Mouse (Mus musculus): ENCODE results near the gene Icam2. TPM values are rescaled to one million over a fixed set of nuclear protein-coding genes. Genes with fewer than 3 reads are reported as not detected.

The Icam2 gene
- polyA plus RNA-seq, 1 experiment = 82.6 TPM

DNA sequence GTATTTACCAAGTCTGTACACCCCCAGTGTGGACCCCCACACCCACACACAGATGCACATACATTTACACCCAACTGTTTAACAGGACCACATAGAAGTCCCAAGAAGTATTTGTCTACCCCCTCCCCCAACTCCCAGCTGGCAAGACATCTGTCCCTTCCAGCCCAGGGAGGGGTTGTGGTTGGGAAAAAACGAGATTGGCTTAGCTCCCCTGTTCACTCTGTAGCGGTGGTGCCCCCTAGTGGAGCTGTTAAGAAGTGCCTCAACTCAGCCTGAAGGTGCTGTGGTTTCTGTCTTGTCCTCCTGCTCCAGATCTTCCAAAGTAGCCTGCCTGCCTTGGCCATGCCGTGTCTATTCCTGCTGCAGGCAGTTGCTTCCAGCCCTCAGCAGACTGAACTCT lies 21.6 kb downstream of the Icam2 start:
- Histone ChIP-seq H3K27me3 (ENCODE audit: control insufficient read depth, insufficient read depth, low read length) (no peaks in the 10 kb centered on the region), H3K4me3 (ENCODE audit: extremely low read depth, insufficient read depth, insufficient read length) (no peak overlapping the region)
- 4% methylated on average over 3 of the region's 3 CpGs for WGBS

DNA sequence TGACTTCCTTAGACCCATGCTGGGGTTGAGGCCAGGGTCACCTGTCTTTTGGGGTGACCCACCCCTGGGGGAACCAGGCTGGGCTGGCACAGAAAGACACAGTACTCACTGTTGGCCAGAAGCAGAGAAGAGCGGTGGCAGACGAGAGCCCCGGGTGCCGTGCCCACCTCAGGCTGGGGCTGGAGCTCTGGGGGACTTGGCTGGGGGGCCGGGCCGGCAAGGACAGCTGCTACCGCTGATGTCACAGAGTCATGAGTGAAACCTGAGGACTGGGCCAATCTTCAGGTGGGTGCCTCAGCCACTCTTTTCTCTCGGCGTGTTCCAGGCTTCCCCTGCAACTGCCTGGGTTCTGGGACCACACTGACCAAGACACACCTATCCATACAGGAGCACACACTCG lies 22.5 kb downstream of the Icam2 start, which contains the start of gene Prr29:
TSS of gene Prr29 (plus strand) at position 107 of the 400 bp plus-strand sequence.
- Histone ChIP-seq H3K36me3 (ENCODE audit: control insufficient read depth, insufficient read depth, low read length) (no peaks in the 10 kb centered on the region), H3K4me1 (ENCODE audit: control insufficient read depth, insufficient read depth, insufficient read length) (no peaks in the 10 kb centered on the region), H3K27me3 (ENCODE audit: control insufficient read depth, insufficient read depth, low read length) (no peaks in the 10 kb centered on the region), H3K4me3 (ENCODE audit: extremely low read depth, insufficient read depth, insufficient read length) (no peak within 1 kb of the TSS), H3K27ac (ENCODE audit: insufficient read depth, low read length) (no peak within 1 kb of the TSS)
- no peak for DNase-seq (ENCODE audit: low read depth in 1 of 2, low spot score in 2 of 2)
- TF ChIP-seq POLR2A (IDR thresholded peaks at IDR 0.05; ENCODE audit: low read depth, low read length) (no peak), CTCF (IDR thresholded peaks at IDR 0.05; ENCODE audit: extremely low read depth, insufficient read depth, insufficient read length, insufficient replicate concordance) (no peak)
- 77% methylated on average over 10 of the region's 10 CpGs for WGBS

More for the DNA sequence above, 21.6 kb downstream of the Icam2 start:
- no peak for TF ChIP-seq POLR2A (IDR thresholded peaks at IDR 0.05; ENCODE audit: low read depth, low read length)
- TF ChIP-seq CTCF (IDR thresholded peaks at IDR 0.05; ENCODE audit: extremely low read depth, insufficient read depth, insufficient read length, insufficient replicate concordance) = peak; percentile 84; the same call in 1 of the 2 replicates
- DNase-seq (ENCODE audit: low read depth in 1 of 2, low spot score in 2 of 2) = peak in 1 of 2 experiments; percentile 73
- Histone ChIP-seq H3K36me3 (ENCODE audit: control insufficient read depth, insufficient read depth, low read length) (no peaks in the 10 kb centered on the region), H3K27ac (ENCODE audit: insufficient read depth, low read length) (no peak overlapping the region), H3K4me1 (ENCODE audit: control insufficient read depth, insufficient read depth, insufficient read length) (no peaks in the 10 kb centered on the region)

DNA sequence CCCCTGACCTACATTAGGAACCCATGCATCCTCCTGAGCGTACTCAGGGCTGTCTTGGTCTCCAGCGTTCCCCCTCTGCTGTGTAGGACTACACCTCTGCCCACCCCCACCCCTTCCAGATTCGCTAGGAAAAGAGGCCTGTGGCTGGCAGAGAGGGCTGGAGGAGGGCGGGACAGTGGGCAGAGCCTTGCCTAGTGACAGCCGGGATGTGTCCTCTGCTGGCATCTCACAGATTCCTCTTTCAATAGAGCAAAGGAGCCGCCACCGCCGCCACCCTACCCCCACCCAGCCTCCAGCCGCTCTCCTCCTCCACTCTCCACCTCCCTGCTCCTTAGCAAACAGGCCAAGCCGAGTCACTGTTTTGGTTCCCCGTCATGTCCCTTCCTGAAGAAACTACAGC lies 23.2 kb downstream of the Icam2 start:
- no peaks in the 10 kb centered on the region for H3K4me1 ChIP-seq (ENCODE audit: control insufficient read depth, insufficient read depth, insufficient read length)
- no peak overlapping the region for H3K4me3 ChIP-seq (ENCODE audit: extremely low read depth, insufficient read depth, insufficient read length)
- no peak for DNase-seq (ENCODE audit: low read depth in 1 of 2, low spot score in 2 of 2)
- no peaks in the 10 kb centered on the region for H3K36me3 ChIP-seq (ENCODE audit: control insufficient read depth, insufficient read depth, low read length)
- whole genome bisulfite sequencing = 46% methylated on average over 11 of the region's 11 CpGs
- TF ChIP-seq CTCF (IDR thresholded peaks at IDR 0.05; ENCODE audit: extremely low read depth, insufficient read depth, insufficient read length, insufficient replicate concordance) (no peak), POLR2A (IDR thresholded peaks at IDR 0.05; ENCODE audit: low read depth, low read length) (no peak)
- no peaks in the 10 kb centered on the region for H3K27me3 ChIP-seq (ENCODE audit: control insufficient read depth, insufficient read depth, low read length)
- no peak overlapping the region for H3K27ac ChIP-seq (ENCODE audit: insufficient read depth, low read length)

DNA sequence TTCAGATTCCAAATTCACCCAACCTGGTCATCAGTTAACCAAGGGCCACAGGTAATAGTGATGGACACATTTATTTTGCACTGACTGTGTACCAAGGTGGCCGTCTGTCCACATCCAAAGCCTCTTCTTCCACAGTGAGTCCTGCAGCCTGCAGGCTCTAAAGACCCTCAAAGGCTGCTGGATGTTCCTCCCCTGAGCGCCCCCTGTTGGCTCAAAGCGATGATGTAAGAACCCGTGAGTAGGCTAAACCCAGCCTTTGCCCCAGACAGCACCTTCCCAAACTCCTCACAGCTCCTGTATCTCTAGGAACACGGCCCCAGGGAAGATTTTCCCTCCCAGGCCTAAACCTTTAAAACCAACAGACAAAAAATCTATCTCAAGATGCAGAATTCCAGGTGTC lies 28.5 kb downstream of the Icam2 start:
- Histone ChIP-seq H3K27me3 (ENCODE audit: control insufficient read depth, insufficient read depth, low read length) (no peaks in the 10 kb centered on the region), H3K4me1 (ENCODE audit: control insufficient read depth, insufficient read depth, insufficient read length) (peaks cover 12% of the 10 kb centered on the region), H3K4me3 (ENCODE audit: extremely low read depth, insufficient read depth, insufficient read length) (no peak overlapping the region), H3K27ac (ENCODE audit: insufficient read depth, low read length) (no peak overlapping the region), H3K36me3 (ENCODE audit: control insufficient read depth, insufficient read depth, low read length) (no peaks in the 10 kb centered on the region)
- TF ChIP-seq POLR2A (IDR thresholded peaks at IDR 0.05; ENCODE audit: low read depth, low read length) (no peak), CTCF (IDR thresholded peaks at IDR 0.05; ENCODE audit: extremely low read depth, insufficient read depth, insufficient read length, insufficient replicate concordance) (peak; percentile 44; the same call in 1 of the 2 replicates)
- DNase-seq (ENCODE audit: low read depth in 1 of 2, low spot score in 2 of 2) = peak; percentile 17 to 34
- WGBS = 25% methylated on average over 5 of the region's 5 CpGs

DNA sequence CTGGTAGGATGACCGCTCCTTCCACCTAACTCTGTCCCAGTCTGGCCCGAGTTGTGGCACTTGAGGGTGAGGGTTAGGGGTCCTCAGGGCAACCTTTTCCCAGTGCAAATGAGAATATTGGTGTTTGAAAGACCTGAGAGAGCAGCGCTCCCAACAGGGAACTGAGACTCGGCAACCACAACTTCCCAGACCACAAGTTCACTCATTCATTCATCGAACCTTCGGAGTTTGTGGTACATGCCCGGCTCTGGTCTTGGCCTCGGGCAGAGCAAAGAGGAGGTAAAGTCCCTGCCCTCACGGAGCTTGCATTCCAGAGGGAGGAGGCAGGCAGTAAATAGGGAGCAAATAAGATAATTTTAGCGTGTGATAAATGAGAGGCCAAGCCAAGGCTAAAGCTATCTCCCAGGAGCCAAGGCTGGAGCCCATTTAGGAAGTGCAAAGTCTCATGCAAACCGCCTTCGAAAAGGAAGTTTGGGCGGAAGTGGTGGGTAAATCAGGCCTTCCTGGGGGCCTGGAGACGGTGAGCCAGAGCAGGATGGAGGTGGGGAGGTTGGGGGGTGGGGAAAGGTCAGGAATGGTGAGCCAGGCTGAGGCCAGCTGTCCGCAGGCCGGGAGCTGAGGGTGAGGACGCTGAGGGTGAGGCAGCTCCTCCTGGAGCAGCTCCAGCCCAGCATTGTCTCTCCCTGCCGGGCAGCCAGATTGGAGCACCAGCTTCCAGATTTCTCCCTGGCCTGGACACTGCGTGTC lies 32.3 kb downstream of the Icam2 start:
- Histone ChIP-seq H3K36me3 (ENCODE audit: control insufficient read depth, insufficient read depth, low read length) (no peaks in the 10 kb centered on the region), H3K27me3 (ENCODE audit: control insufficient read depth, insufficient read depth, low read length) (no peaks in the 10 kb centered on the region), H3K4me3 (ENCODE audit: extremely low read depth, insufficient read depth, insufficient read length) (no peak overlapping the region), H3K4me1 (ENCODE audit: control insufficient read depth, insufficient read depth, insufficient read length) (peaks cover 12% of the 10 kb centered on the region), H3K27ac (ENCODE audit: insufficient read depth, low read length) (no peak overlapping the region)
- TF ChIP-seq CTCF (IDR thresholded peaks at IDR 0.05; ENCODE audit: extremely low read depth, insufficient read depth, insufficient read length, insufficient replicate concordance) (no peak), POLR2A (IDR thresholded peaks at IDR 0.05; ENCODE audit: low read depth, low read length) (no peak)
- WGBS = 24% methylated on average over 19 of the region's 19 CpGs
- DNase-seq (ENCODE audit: low read depth in 1 of 2, low spot score in 2 of 2) = no peak

DNA sequence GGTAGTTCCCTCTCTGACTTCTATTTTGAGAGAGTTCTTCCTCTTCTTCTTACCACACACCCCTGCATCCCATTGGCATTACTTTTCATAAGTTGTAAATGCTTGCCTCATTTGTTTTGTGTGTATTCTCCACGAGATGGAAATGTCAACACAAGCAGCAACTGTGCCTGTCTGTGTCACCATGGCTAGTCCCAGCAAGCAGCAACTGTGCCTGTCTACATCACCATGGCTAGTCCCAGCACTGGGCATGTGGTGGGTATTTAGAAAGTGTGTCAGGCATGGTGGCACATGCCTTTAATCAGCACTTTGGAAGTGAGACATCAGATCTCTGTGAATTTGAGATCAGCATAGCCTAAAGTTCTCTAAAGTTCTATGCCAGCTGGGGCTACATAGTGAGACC lies 33.7 kb downstream of the Icam2 start:
- Histone ChIP-seq H3K27ac (ENCODE audit: insufficient read depth, low read length) (no peak overlapping the region), H3K27me3 (ENCODE audit: control insufficient read depth, insufficient read depth, low read length) (no peaks in the 10 kb centered on the region), H3K4me1 (ENCODE audit: control insufficient read depth, insufficient read depth, insufficient read length) (peaks cover 12% of the 10 kb centered on the region), H3K4me3 (ENCODE audit: extremely low read depth, insufficient read depth, insufficient read length) (no peak overlapping the region), H3K36me3 (ENCODE audit: control insufficient read depth, insufficient read depth, low read length) (no peaks in the 10 kb centered on the region)
- no peak for DNase-seq (ENCODE audit: low read depth in 1 of 2, low spot score in 2 of 2)
- 58% methylated on average over 1 of the region's 1 CpGs for WGBS
- no peak for TF ChIP-seq CTCF (IDR thresholded peaks at IDR 0.05; ENCODE audit: extremely low read depth, insufficient read depth, insufficient read length, insufficient replicate concordance)
- no peak for TF ChIP-seq POLR2A (IDR thresholded peaks at IDR 0.05; ENCODE audit: low read depth, low read length)

DNA sequence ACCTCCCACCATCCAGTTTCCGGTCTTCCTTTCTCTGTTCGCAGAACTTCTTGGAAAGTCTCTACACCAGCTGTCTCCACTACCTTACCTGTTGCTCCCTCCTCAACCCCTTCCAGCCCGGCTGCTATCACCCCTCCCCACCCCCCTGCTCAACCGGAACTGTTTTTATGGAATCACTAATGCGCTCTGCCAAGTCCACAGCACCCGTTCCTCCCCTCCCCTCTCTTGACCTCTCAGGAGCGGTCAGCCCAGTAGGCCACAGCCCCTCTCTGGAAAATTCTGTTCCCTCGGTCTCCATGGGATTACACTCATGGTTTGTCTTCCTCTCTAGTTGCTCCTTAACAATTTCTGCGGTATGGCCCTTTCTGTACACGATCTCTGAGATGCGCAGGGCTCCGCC lies 34.7 kb downstream of the Icam2 start, which contains the start of gene Scn4a:
TSS of gene Scn4a (minus strand) at position 101 of the 400 bp plus-strand sequence.
- TF ChIP-seq CTCF (IDR thresholded peaks at IDR 0.05; ENCODE audit: extremely low read depth, insufficient read depth, insufficient read length, insufficient replicate concordance) = no peak
- TF ChIP-seq POLR2A (IDR thresholded peaks at IDR 0.05; ENCODE audit: low read depth, low read length) = no peak
- no peak within 1 kb of the TSS for H3K27ac ChIP-seq (ENCODE audit: insufficient read depth, low read length)
- no peaks in the 10 kb centered on the region for H3K27me3 ChIP-seq (ENCODE audit: control insufficient read depth, insufficient read depth, low read length)
- 92% methylated on average over 12 of the region's 12 CpGs for WGBS
- no peaks in the 10 kb centered on the region for H3K36me3 ChIP-seq (ENCODE audit: control insufficient read depth, insufficient read depth, low read length)
- DNase-seq (ENCODE audit: low read depth in 1 of 2, low spot score in 2 of 2) = no peak
- H3K4me3 ChIP-seq (ENCODE audit: extremely low read depth, insufficient read depth, insufficient read length) = no peak within 1 kb of the TSS
- peaks cover 12% of the 10 kb centered on the region for H3K4me1 ChIP-seq (ENCODE audit: control insufficient read depth, insufficient read depth, insufficient read length)
